Mouse (Mus musculus) heart, adult 2 months (tissue): Measurements from ENCODE around the gene Dxo.
"Not testable (repeated sequence)": the region's sequence is repeated elsewhere in the genome, so short reads cannot be mapped to it uniquely, and the experiment has no call there.

Experiments used
- CTCF ChIP-seq: fragments of 200-600 bp; IDR thresholded peaks from 2 replicates; pipeline ENCODE4 v1.8.1; 2022; ENCODE audit warnings: antibody characterized with exemption, mild to moderate bottlenecking, moderate library complexity
- EP300 ChIP-seq: fragments of 200-500 bp; IDR thresholded peaks from 2 replicates; pipeline ENCODE4 v1.6.1; 2011; ENCODE audit warnings: low read depth, low read length, control low read depth; ENCODE audit not compliant: insufficient read depth

DNA sequence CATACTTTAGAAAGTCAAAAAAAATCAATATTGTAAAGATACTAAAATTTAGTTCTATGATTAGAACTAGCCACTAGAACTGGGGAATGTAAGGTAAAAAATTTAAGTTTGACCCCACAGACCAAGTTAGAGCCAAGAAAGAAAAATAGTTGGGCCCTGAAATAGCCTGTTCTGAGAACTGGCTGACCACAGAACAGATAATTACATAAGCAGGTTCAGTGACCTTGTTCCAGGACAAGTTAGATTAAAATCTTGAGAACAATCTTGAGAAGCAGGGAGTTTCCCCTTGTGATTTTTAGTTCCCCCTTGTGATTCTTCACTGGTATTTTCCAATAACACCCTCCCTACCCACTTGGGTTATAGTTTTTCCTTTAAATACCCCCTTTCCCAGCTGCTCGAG lies 6.0 kb upstream of the Dxo start:
- TF ChIP-seq CTCF, EP300: not testable (repeated sequence)
